In genomic region chr9:43720046-43720445, GRCm38 (mm10) we compare ENCODE assay signal across 20 mouse cellular contexts. TPM values are rescaled to one million over a fixed set of nuclear protein-coding genes. Genes with fewer than 3 reads are reported as not detected.
DNase-seq lines count a peak whose midpoint lies in the region; ATAC-seq and TF ChIP-seq lines count a peak whose summit lies in the region.
"Had no signal": no experiment of that assay in that cellular context is flagged by ENCODE, and none has a peak within 500 bp of the region (broad histone marks: within the 10 kb centered on the region; RNA-seq: fewer than 3 reads in every experiment).

No protein-coding gene starts in this region.

- peak overlapping the region; percentile 31; the same call in 1 of the 2 replicates for H3K27ac ChIP-seq in heart, adult 2 months
- no peak overlapping the region for H3K27ac ChIP-seq in heart, embryonic 11.5 days (ENCODE audit: low read depth, low read length)
- peak overlapping the region; percentile 58 for H3K27ac ChIP-seq in stomach, embryonic 16.5 days (ENCODE audit: low read length)
- H3K27ac ChIP-seq: embryonic facial prominence, embryonic 13.5 days; forebrain, embryonic 15.5 days; hindbrain, embryonic 14.5 days; limb, embryonic 12.5 days; liver, embryonic 13.5 days; macrophage; midbrain, embryonic 10.5 days had no signal

- H3K27me3 ChIP-seq in heart, adult 2 months (ENCODE audit: control insufficient read depth, insufficient read depth, low read length): no peaks in the 10 kb centered on the region
- H3K27me3 ChIP-seq in heart, embryonic 11.5 days (ENCODE audit: control insufficient read depth, insufficient read depth, low read length): peaks cover 2% of the 10 kb centered on the region; the same call in 1 of the 2 replicates
- H3K27me3 ChIP-seq in stomach, embryonic 16.5 days (ENCODE audit: control insufficient read depth, insufficient read depth, low read length): no peaks in the 10 kb centered on the region
- H3K27me3 ChIP-seq: embryonic facial prominence, embryonic 13.5 days; forebrain, embryonic 15.5 days; liver, embryonic 13.5 days had no signal

- no peak for ATAC-seq in heart, embryonic 11.5 days (replicated peaks; ENCODE audit: insufficient number of reproducible peaks, low FRiP score, low TSS enrichment)
- ATAC-seq in stomach, embryonic 16.5 days (ENCODE audit: insufficient read depth, low FRiP score): peak; percentile 50; the same call in 1 of the 2 replicates
- ATAC-seq in frontal cortex, adult (ENCODE audit: low TSS enrichment): no peak
- ATAC-seq: forebrain, embryonic 15.5 days had no signal

- WGBS in heart, adult 2 months: 53% methylated on average over 1 of the region's 1 CpGs
- 56% methylated on average over 1 of the region's 1 CpGs for WGBS in heart, embryonic 11.5 days (ENCODE audit: insufficient replicate concordance)
- WGBS in stomach, embryonic 16.5 days: 35% methylated on average over 1 of the region's 1 CpGs

- peak; percentile 13 to 25 for DNase-seq in heart, adult 2 months
- DNase-seq in urinary bladder, adult 18-20 months (ENCODE audit: low spot score in 2 of 2): peak; percentile 48 to 73
- DNase-seq in urinary bladder, postnatal 10 days (ENCODE audit: low spot score): no peak
- DNase-seq in layer of hippocampus, postnatal 10 days (ENCODE audit: low spot score in 2 of 2): no peak
- DNase-seq: B cell, adult 2 months; cerebellum, adult 18-20 months; kidney, adult 9 months; kidney, postnatal 25 days; liver, embryonic 13.5 days; lung, embryonic 14.5 days; right cerebral cortex, postnatal 14 days had no signal

- TF ChIP-seq CTCF in heart, adult 2 months (IDR thresholded peaks at IDR 0.05): no peak

- H3K79me2 ChIP-seq in heart, adult 2 months (replicated peaks; ENCODE audit: control insufficient read depth, insufficient read depth, low read length): no peaks in the 10 kb centered on the region

- no peak for TF ChIP-seq EP300 in heart, adult 2 months (IDR thresholded peaks at IDR 0.05; ENCODE audit: insufficient read depth, low read depth, low read length)

- no peak overlapping the region for H3K4me2 ChIP-seq in heart, embryonic 11.5 days
- no peak overlapping the region for H3K4me2 ChIP-seq in stomach, embryonic 16.5 days (ENCODE audit: low read depth, low read length)
- H3K4me2 ChIP-seq: embryonic facial prominence, embryonic 13.5 days; forebrain, embryonic 15.5 days; hindbrain, embryonic 14.5 days; limb, embryonic 12.5 days; liver, embryonic 13.5 days; lung, embryonic 14.5 days had no signal

- no peak for TF ChIP-seq POLR2A in heart, adult 2 months (IDR thresholded peaks at IDR 0.05; ENCODE audit: insufficient read depth, low read depth, low read length)

- no peak overlapping the region for H3K9ac ChIP-seq in heart, adult 2 months (ENCODE audit: low read depth, low read length)
- H3K9ac ChIP-seq in heart, embryonic 11.5 days (ENCODE audit: low read depth, low read length): no peak overlapping the region
- no peak overlapping the region for H3K9ac ChIP-seq in stomach, embryonic 16.5 days (ENCODE audit: low read length)
- H3K9ac ChIP-seq: embryonic facial prominence, embryonic 13.5 days; forebrain, embryonic 15.5 days; hindbrain, embryonic 14.5 days; limb, embryonic 12.5 days; liver, embryonic 13.5 days; lung, embryonic 14.5 days had no signal

- H3K36me3 ChIP-seq in heart, adult 2 months (ENCODE audit: control insufficient read depth, insufficient read depth, low read length): no peaks in the 10 kb centered on the region
- no peaks in the 10 kb centered on the region for H3K36me3 ChIP-seq in heart, embryonic 11.5 days (ENCODE audit: control insufficient read depth, insufficient read depth, low read length)
- H3K36me3 ChIP-seq in stomach, embryonic 16.5 days (ENCODE audit: control insufficient read depth, insufficient read depth, low read length): no peaks in the 10 kb centered on the region
- H3K36me3 ChIP-seq: embryonic facial prominence, embryonic 13.5 days; forebrain, embryonic 15.5 days; limb, embryonic 12.5 days; liver, embryonic 13.5 days; midbrain, embryonic 10.5 days had no signal

- no peak overlapping the region for H3K4me3 ChIP-seq in heart, adult 2 months
- H3K4me3 ChIP-seq in heart, embryonic 11.5 days (ENCODE audit: low read depth, low read length): no peak overlapping the region
- H3K4me3 ChIP-seq in stomach, embryonic 16.5 days (replicated peaks; ENCODE audit: low read length): no peak overlapping the region
- H3K4me3 ChIP-seq: embryonic facial prominence, embryonic 13.5 days; forebrain, embryonic 15.5 days; limb, embryonic 12.5 days; liver, embryonic 13.5 days; midbrain, embryonic 10.5 days had no signal

- intact Hi-C loops in heart, adult 2 months (cut with DNase I): no loop called here

- H3K4me1 ChIP-seq in heart, adult 2 months (ENCODE audit: control insufficient read depth, insufficient read depth, low read length): peaks cover 2% of the 10 kb centered on the region
- no peaks in the 10 kb centered on the region for H3K4me1 ChIP-seq in heart, embryonic 11.5 days (ENCODE audit: control insufficient read depth, insufficient read depth, low read length)
- H3K4me1 ChIP-seq in stomach, embryonic 16.5 days (ENCODE audit: control insufficient read depth, insufficient read depth, low read length): no peaks in the 10 kb centered on the region
- H3K4me1 ChIP-seq: embryonic facial prominence, embryonic 13.5 days; limb, embryonic 12.5 days; liver, embryonic 13.5 days had no signal

- H3K9me3 ChIP-seq in heart, embryonic 11.5 days (replicated peaks; ENCODE audit: control insufficient read depth, low read length): no peaks in the 10 kb centered on the region
- no peaks in the 10 kb centered on the region for H3K9me3 ChIP-seq in stomach, embryonic 16.5 days (replicated peaks; ENCODE audit: control insufficient read depth, low read length)
- H3K9me3 ChIP-seq: embryonic facial prominence, embryonic 13.5 days; forebrain, embryonic 15.5 days; limb, embryonic 12.5 days; liver, embryonic 13.5 days; midbrain, embryonic 10.5 days had no signal

RNA-seq across cellular contexts. Expression of gene Nectin1, which starts 23.7 kb away (rescaled TPM):
- total RNA-seq in heart, adult 2 months (2021): 1 to 10 TPM; 2.0 to 4.6 TPM
- polyA plus RNA-seq in heart, adult 2 months (2012; rRNA removed): 2.4 and 2.9 TPM in 2 replicates
- 2.2 and 2.4 TPM in 2 replicates for polyA plus RNA-seq in heart, embryonic 11.5 days (2014; fragmentation: Nextera tagmentation; extraction: Ambion mirVana)
- polyA plus RNA-seq in stomach, embryonic 16.5 days (2015; fragmentation: Nextera tagmentation; extraction: Ambion mirVana): 8.9 and 9.5 TPM in 2 replicates
- total RNA-seq in layer of hippocampus, postnatal 10 days (2021): 100 to 1,000 TPM in 1 of 2 experiments, 10 to 100 TPM in 1; 96.1 to 106 TPM

Comparison
In these comparisons a context has a peak if more than half of its experiments do, and no peak if none do; other contexts are left out.
1. DNase-seq: peak in heart, adult 2 months (2 of 2) and urinary bladder, adult 18-20 months (2 of 2); none in urinary bladder, postnatal 10 days (single experiment) and layer of hippocampus, postnatal 10 days (0 of 2).